Mouse (Mus musculus) midbrain, embryonic 10.5 days (tissue): ENCODE measurements at regions not wholly inside any gene's neighbourhood (a gene's known extent, or its start where the extent isn't known, plus 50 kb on each side); places are given as distances from the start of the nearest gene placed in this dataset.
"Not testable (repeated sequence)": the region's sequence is repeated elsewhere in the genome, so short reads cannot be mapped to it uniquely, and the experiment has no call there.

Source experiments
- DNase-seq: peaks from one replicate; pipeline ENCODE4 v3.0.0-alpha.2; 2017; ENCODE audit warnings: low spot score
- H3K27ac ChIP-seq: fragments of 300-500 bp; sonication (generic); replicated peaks from 2 replicates; pipeline ENCODE4 v1.5.1; 2016; ENCODE audit warnings: mild to moderate bottlenecking
- H3K27me3 ChIP-seq: fragments of 300-500 bp; sonication (generic); 2 replicates; pipeline ENCODE4 v1.6.1; 2016; ENCODE audit warnings: low read depth, mild to moderate bottlenecking; ENCODE audit not compliant: poor library complexity, severe bottlenecking
- H3K36me3 ChIP-seq: fragments of 300-500 bp; sonication (generic); 2 replicates; pipeline ENCODE4 v1.6.1; 2016; ENCODE audit warnings: mild to moderate bottlenecking, moderate library complexity
- H3K4me1 ChIP-seq: fragments of 300-500 bp; sonication (generic); 2 replicates; pipeline ENCODE4 v1.6.1; 2016
- H3K4me3 ChIP-seq: fragments of 300-500 bp; sonication (generic); 2 replicates; pipeline ENCODE4 v1.5.1; 2016; ENCODE audit warnings: mild to moderate bottlenecking, moderate library complexity
- H3K9me3 ChIP-seq: fragments of 300-500 bp; sonication (generic); replicated peaks from 2 replicates; pipeline ENCODE4 v1.6.1; 2016; ENCODE audit warnings: mild to moderate bottlenecking
- whole genome bisulfite sequencing: fragments of 180-500 bp; shearing (Covaris S2); methylation state at CpG from one replicate; pipeline ENCODE4 v1.1.7; 2016; 5-methylcytosine and 5-hydroxymethylcytosine counted together

- Histone ChIP-seq H3K4me3 (no peak overlapping the region), H3K9me3 (no peaks in the 10 kb centered on the region), H3K27me3 (no peaks in the 10 kb centered on the region), H3K36me3 (no peaks in the 10 kb centered on the region), H3K4me1 (no peaks in the 10 kb centered on the region), H3K27ac (no peak overlapping the region)
- WGBS, result 92% methylated on average over 2 of the region's 2 CpGs
- no peak for DNase-seq
Observed at GRCm38 (mm10) chr4:81611191-81611590, 168.6 kb upstream of the Mpdz start.

GRCm38 (mm10) chr4:81600396-81600795, 157.8 kb upstream of the Mpdz start:
- Histone ChIP-seq H3K4me1 (no peaks in the 10 kb centered on the region), H3K4me3 (no peak overlapping the region), H3K9me3 (no peaks in the 10 kb centered on the region), H3K27me3 (no peaks in the 10 kb centered on the region), H3K27ac (no peak overlapping the region), H3K36me3 (no peaks in the 10 kb centered on the region)
- 94% methylated on average over 5 of the region's 5 CpGs for WGBS
- no peak for DNase-seq

GRCm38 (mm10) chr4:81597390-81597789, 154.8 kb upstream of the Mpdz start:
- no peak for DNase-seq
- no peaks in the 10 kb centered on the region for H3K36me3 ChIP-seq
- no peak overlapping the region for H3K27ac ChIP-seq
- WGBS, result 89% methylated on average over 4 of the region's 4 CpGs
- no peaks in the 10 kb centered on the region for H3K27me3 ChIP-seq
- no peaks in the 10 kb centered on the region for H3K4me1 ChIP-seq
- no peaks in the 10 kb centered on the region for H3K9me3 ChIP-seq
- H3K4me3 ChIP-seq, result no peak overlapping the region

GRCm38 (mm10) chr4:81593431-81593830, 150.8 kb upstream of the Mpdz start:
- not testable (repeated sequence) for H3K4me3 ChIP-seq, H3K36me3 ChIP-seq, H3K27me3 ChIP-seq, DNase-seq, H3K9me3 ChIP-seq, H3K27ac ChIP-seq, H3K4me1 ChIP-seq
- 92% methylated on average over 3 of the region's 3 CpGs for WGBS

GRCm38 (mm10) chr4:81582546-81582945, 139.9 kb upstream of the Mpdz start:
- Histone ChIP-seq H3K27ac (no peak overlapping the region), H3K36me3 (no peaks in the 10 kb centered on the region), H3K4me1 (peaks cover 25% of the 10 kb centered on the region), H3K9me3 (no peaks in the 10 kb centered on the region), H3K27me3 (no peaks in the 10 kb centered on the region), H3K4me3 (no peak overlapping the region)
- 76% methylated on average over 2 of the region's 2 CpGs for WGBS
- DNase-seq, result no peak

GRCm38 (mm10) chr4:81580553-81580952, 137.9 kb upstream of the Mpdz start:
- H3K27me3 ChIP-seq, result no peaks in the 10 kb centered on the region
- no peaks in the 10 kb centered on the region for H3K36me3 ChIP-seq
- H3K9me3 ChIP-seq, result no peaks in the 10 kb centered on the region
- H3K4me3 ChIP-seq, result no peak overlapping the region
- WGBS, result 83% methylated on average over 8 of the region's 8 CpGs
- peaks cover 25% of the 10 kb centered on the region for H3K4me1 ChIP-seq
- H3K27ac ChIP-seq, result no peak overlapping the region
- no peak for DNase-seq

GRCm38 (mm10) chr4:81579389-81580110, 136.9 kb upstream of the Mpdz start:
- H3K9me3 ChIP-seq, result no peaks in the 10 kb centered on the region
- WGBS, result 50% methylated on average over 8 of the region's 8 CpGs
- peaks cover 25% of the 10 kb centered on the region for H3K4me1 ChIP-seq
- H3K36me3 ChIP-seq, result no peaks in the 10 kb centered on the region
- no peak overlapping the region for H3K4me3 ChIP-seq
- H3K27me3 ChIP-seq, result no peaks in the 10 kb centered on the region
- peak overlapping the region; percentile 58 for H3K27ac ChIP-seq
- no peak for DNase-seq

- peak; percentile 42 for DNase-seq
- Histone ChIP-seq H3K4me3 (no peak overlapping the region), H3K9me3 (no peaks in the 10 kb centered on the region), H3K27me3 (no peaks in the 10 kb centered on the region), H3K4me1 (peaks cover 25% of the 10 kb centered on the region), H3K27ac (peak overlapping the region; percentile 58), H3K36me3 (no peaks in the 10 kb centered on the region)
- WGBS, result 51% methylated on average over 6 of the region's 6 CpGs
Observed at GRCm38 (mm10) chr4:81578981-81579380, 136.4 kb upstream of the Mpdz start.

- Histone ChIP-seq H3K27me3 (no peaks in the 10 kb centered on the region), H3K36me3 (no peaks in the 10 kb centered on the region), H3K9me3 (no peaks in the 10 kb centered on the region), H3K4me1 (peaks cover 16% of the 10 kb centered on the region), H3K27ac (no peak overlapping the region), H3K4me3 (no peak overlapping the region)
- WGBS, result 78% methylated on average over 5 of the region's 5 CpGs
- no peak for DNase-seq
Observed at GRCm38 (mm10) chr4:81573771-81574170, 131.2 kb upstream of the Mpdz start.

- WGBS, result 79% methylated on average over 4 of the region's 4 CpGs
Observed at GRCm38 (mm10) chr4:81570736-81571135, 128.1 kb upstream of the Mpdz start.

GRCm38 (mm10) chr4:81569531-81569930, 126.9 kb upstream of the Mpdz start:
- DNase-seq, result no peak
- H3K36me3 ChIP-seq, result no peaks in the 10 kb centered on the region
- 84% methylated on average over 3 of the region's 3 CpGs for WGBS
- H3K4me1 ChIP-seq, result peaks cover 34% of the 10 kb centered on the region
- H3K9me3 ChIP-seq, result no peaks in the 10 kb centered on the region
- peak overlapping the region; percentile 49; the same call in 1 of the 2 replicates for H3K27ac ChIP-seq
- no peak overlapping the region for H3K4me3 ChIP-seq
- H3K27me3 ChIP-seq, result no peaks in the 10 kb centered on the region

More at GRCm38 (mm10) chr4:81570736-81571135, 128.1 kb upstream of the Mpdz start:
- H3K27me3 ChIP-seq, result no peaks in the 10 kb centered on the region
- no peaks in the 10 kb centered on the region for H3K36me3 ChIP-seq
- peaks cover 32% of the 10 kb centered on the region for H3K4me1 ChIP-seq
- 0 out of 2 replicates have a peak overlapping the region, but pooled peaks have one; percentile 3 for H3K27ac ChIP-seq
- H3K9me3 ChIP-seq, result no peaks in the 10 kb centered on the region
- no peak overlapping the region for H3K4me3 ChIP-seq
- DNase-seq, result no peak

GRCm38 (mm10) chr4:81568404-81568803, 125.8 kb upstream of the Mpdz start:
- DNase-seq, result no peak
- H3K27ac ChIP-seq, result peak overlapping the region; percentile 87

GRCm38 (mm10) chr4:81567928-81568327, 125.3 kb upstream of the Mpdz start:
- WGBS, result 37% methylated on average over 5 of the region's 5 CpGs
- Histone ChIP-seq H3K27ac (peak overlapping the region; percentile 87), H3K4me1 (peaks cover 32% of the 10 kb centered on the region), H3K27me3 (no peaks in the 10 kb centered on the region; the same call in 1 of the 2 replicates), H3K9me3 (no peaks in the 10 kb centered on the region), H3K36me3 (no peaks in the 10 kb centered on the region), H3K4me3 (no peak overlapping the region)
- peak; percentile 65 for DNase-seq

More at GRCm38 (mm10) chr4:81568404-81568803, 125.8 kb upstream of the Mpdz start:
- Histone ChIP-seq H3K4me3 (no peak overlapping the region), H3K4me1 (peaks cover 32% of the 10 kb centered on the region), H3K9me3 (no peaks in the 10 kb centered on the region), H3K27me3 (no peaks in the 10 kb centered on the region; the same call in 1 of the 2 replicates), H3K36me3 (no peaks in the 10 kb centered on the region)
- 74% methylated on average over 6 of the region's 6 CpGs for WGBS
